Mouse (Mus musculus): ENCODE measurements at regions not wholly inside any gene's neighbourhood (a gene's known extent, or its start where the extent isn't known, plus 50 kb on each side); places are given as distances from the start of the nearest gene placed in this dataset.
A peak's percentile ranks its signal among the peaks of the same experiment; 100 is the strongest.

- intact Hi-C loops (cut with DNase I), result no loop called here
- peak; percentile 37 to 58 for DNase-seq (ENCODE audit: low spot score in 2 of 2)
Observed at GRCm38 (mm10) chr17:75617280-75617679, 65.5 kb upstream of the Fam98a start.

- DNase-seq (ENCODE audit: low spot score in 2 of 2), result peak; percentile 20 to 31
- intact Hi-C loops (cut with DNase I), result no loop called here
Observed at GRCm38 (mm10) chr17:75615335-75615734, 63.6 kb upstream of the Fam98a start.

GRCm38 (mm10) chr17:75603417-75604086 lies 51.8 kb upstream of the Fam98a start:
- intact Hi-C loops (cut with DNase I), result no loop called here
- DNase-seq (ENCODE audit: low spot score in 2 of 2), result no peak
